Mouse (Mus musculus): ENCODE measurements at regions not wholly inside any gene's neighbourhood (a gene's known extent, or its start where the extent isn't known, plus 50 kb on each side); places are given as distances from the start of the nearest gene placed in this dataset.

GRCm38 (mm10) chr3:115655020-115655419 lies 59.9 kb downstream of the S1pr1 start:
- DNase-seq (ENCODE audit: low spot score in 2 of 2) = no peak

GRCm38 (mm10) chr3:115652236-115652635 lies 62.6 kb downstream of the S1pr1 start:
- DNase-seq (ENCODE audit: low spot score in 2 of 2) = no peak

- DNase-seq (ENCODE audit: low spot score in 2 of 2) = no peak
Measured at GRCm38 (mm10) chr3:115649338-115650117, 65.3 kb downstream of the S1pr1 start.

- DNase-seq (ENCODE audit: low spot score in 2 of 2) = peak; percentile 67 to 72
Measured at GRCm38 (mm10) chr3:115646993-115647392, 67.9 kb downstream of the S1pr1 start.

- peak in 1 of 2 experiments; percentile 18 for DNase-seq (ENCODE audit: low spot score in 2 of 2)
Measured at GRCm38 (mm10) chr3:115644307-115644706, 70.6 kb downstream of the S1pr1 start.

GRCm38 (mm10) chr3:115642846-115643260 lies 72.0 kb downstream of the S1pr1 start:
- DNase-seq (ENCODE audit: low spot score in 2 of 2) = peak; percentile 56 to 70

- DNase-seq (ENCODE audit: low spot score in 2 of 2) = peak in 1 of 2 experiments; percentile 29
Measured at GRCm38 (mm10) chr3:115642001-115642845, 72.6 kb downstream of the S1pr1 start.

- peak; percentile 79 to 84 for DNase-seq (ENCODE audit: low spot score in 2 of 2)
Measured at GRCm38 (mm10) chr3:115641411-115641810, 73.5 kb downstream of the S1pr1 start.

- DNase-seq (ENCODE audit: low spot score in 2 of 2) = no peak
Measured at GRCm38 (mm10) chr3:115635487-115635886, 79.4 kb downstream of the S1pr1 start.

- DNase-seq (ENCODE audit: low spot score in 2 of 2) = no peak
Measured at GRCm38 (mm10) chr3:115635081-115635480, 79.8 kb downstream of the S1pr1 start.

- DNase-seq (ENCODE audit: low spot score in 2 of 2) = no peak
Measured at GRCm38 (mm10) chr3:115632417-115632743, 82.5 kb downstream of the S1pr1 start.

GRCm38 (mm10) chr3:115631573-115632416 lies 83.1 kb downstream of the S1pr1 start:
- no peak for DNase-seq (ENCODE audit: low spot score in 2 of 2)

- no peak for DNase-seq (ENCODE audit: low spot score in 2 of 2)
Measured at GRCm38 (mm10) chr3:115622920-115623319, 92.0 kb downstream of the S1pr1 start.

GRCm38 (mm10) chr3:115622300-115622699 lies 92.6 kb downstream of the S1pr1 start:
- DNase-seq (ENCODE audit: low spot score in 2 of 2) = peak in 1 of 2 experiments; percentile 38

GRCm38 (mm10) chr3:115619970-115620369 lies 94.9 kb downstream of the S1pr1 start:
- peak; percentile 46 to 74 for DNase-seq (ENCODE audit: low spot score in 2 of 2)

- no peak for DNase-seq (ENCODE audit: low spot score in 2 of 2)
Measured at GRCm38 (mm10) chr3:115615994-115616598, 98.8 kb downstream of the S1pr1 start.

GRCm38 (mm10) chr3:115612859-115613258 lies 102.0 kb downstream of the S1pr1 start:
- DNase-seq (ENCODE audit: low spot score in 2 of 2) = no peak

GRCm38 (mm10) chr3:115608087-115608486 lies 106.8 kb downstream of the S1pr1 start:
- DNase-seq (ENCODE audit: low spot score in 2 of 2) = no peak

GRCm38 (mm10) chr3:115604734-115605279 lies 110.1 kb downstream of the S1pr1 start:
- DNase-seq (ENCODE audit: low spot score in 2 of 2) = no peak

- no peak for DNase-seq (ENCODE audit: low spot score in 2 of 2)
Measured at GRCm38 (mm10) chr3:115604267-115604666, 110.6 kb downstream of the S1pr1 start.

- DNase-seq (ENCODE audit: low spot score in 2 of 2) = no peak
Measured at GRCm38 (mm10) chr3:115603803-115604202, 111.1 kb downstream of the S1pr1 start.

Measured in heart, adult 9 months (tissue).